8 mouse cellular contexts compared by ENCODE assay signal in genomic region chr10:108089375-108089981, GRCm38 (mm10).
DNase-seq lines count a peak whose midpoint lies in the region; ATAC-seq lines count a peak whose summit lies in the region.

No protein-coding gene starts in this region.

- H3K9ac ChIP-seq in intestine, embryonic 14.5 days (ENCODE audit: low read length): no peak overlapping the region
- H3K9ac ChIP-seq in intestine, embryonic 15.5 days: no peak overlapping the region
- no peak overlapping the region for H3K9ac ChIP-seq in limb, embryonic 13.5 days

- no peaks in the 10 kb centered on the region for H3K36me3 ChIP-seq in intestine, embryonic 14.5 days (ENCODE audit: control insufficient read depth, insufficient read depth, low read length)
- no peaks in the 10 kb centered on the region for H3K36me3 ChIP-seq in intestine, embryonic 15.5 days
- H3K36me3 ChIP-seq in limb, embryonic 13.5 days: no peaks in the 10 kb centered on the region

- WGBS in intestine, embryonic 14.5 days: 59% methylated on average over 8 of the region's 8 CpGs
- 53% methylated on average over 8 of the region's 8 CpGs for WGBS in intestine, embryonic 15.5 days
- 42% methylated on average over 8 of the region's 8 CpGs for WGBS in limb, embryonic 13.5 days

- no peaks in the 10 kb centered on the region for H3K9me3 ChIP-seq in intestine, embryonic 14.5 days (ENCODE audit: control insufficient read depth, low read length)
- H3K9me3 ChIP-seq in intestine, embryonic 15.5 days: no peaks in the 10 kb centered on the region
- no peaks in the 10 kb centered on the region for H3K9me3 ChIP-seq in limb, embryonic 13.5 days

- DNase-seq in intestine, embryonic 14.5 days (ENCODE audit: low spot score): no peak
- DNase-seq in NIH3T3 (ENCODE audit: low read depth): peak; percentile 34
- peak; percentile 30 to 51 for DNase-seq in heart, adult 9 months (ENCODE audit: low spot score in 2 of 2)
- DNase-seq in thymus, postnatal 10 days (ENCODE audit: low spot score in 2 of 2): no peak
- DNase-seq in right cerebral cortex, postnatal 25 days: no peak

- peak overlapping the region; percentile 58; the same call in 1 of the 2 replicates for H3K27ac ChIP-seq in intestine, embryonic 14.5 days (ENCODE audit: low read depth)
- H3K27ac ChIP-seq in intestine, embryonic 15.5 days: no peak overlapping the region
- H3K27ac ChIP-seq in limb, embryonic 13.5 days: no peak overlapping the region

- H3K4me1 ChIP-seq in intestine, embryonic 14.5 days (replicated peaks; ENCODE audit: control insufficient read depth, insufficient read depth, low read length): peaks cover 16% of the 10 kb centered on the region; the same call in 1 of the 2 replicates
- peaks cover 6% of the 10 kb centered on the region for H3K4me1 ChIP-seq in intestine, embryonic 15.5 days (replicated peaks)
- H3K4me1 ChIP-seq in limb, embryonic 13.5 days: peaks cover 12% of the 10 kb centered on the region

- no peak overlapping the region for H3K4me3 ChIP-seq in intestine, embryonic 14.5 days (ENCODE audit: low read depth, low read length)
- H3K4me3 ChIP-seq in intestine, embryonic 15.5 days (replicated peaks): no peak overlapping the region
- no peak overlapping the region for H3K4me3 ChIP-seq in limb, embryonic 13.5 days

- 0 out of 2 replicates have a peak, but pooled peaks have one; percentile 19 for ATAC-seq in intestine, embryonic 14.5 days (replicated peaks; ENCODE audit: low FRiP score, low TSS enrichment, low read depth)
- no peak; the same call in 1 of the 2 replicates for ATAC-seq in intestine, embryonic 15.5 days
- ATAC-seq in limb, embryonic 13.5 days (ENCODE audit: low FRiP score, low read depth): peak; percentile 15; the same call in 1 of the 2 replicates
- ATAC-seq in activated CD4-positive, CD25-positive, alpha-beta regulatory T cell, adult 4 months: no peak

- no peak overlapping the region for H3K4me2 ChIP-seq in intestine, embryonic 14.5 days (ENCODE audit: low read length)
- no peak overlapping the region for H3K4me2 ChIP-seq in intestine, embryonic 15.5 days (replicated peaks)
- H3K4me2 ChIP-seq in limb, embryonic 13.5 days (replicated peaks): no peak overlapping the region

- H3K27me3 ChIP-seq in intestine, embryonic 14.5 days (replicated peaks; ENCODE audit: control insufficient read depth, insufficient read depth, low read length): no peaks in the 10 kb centered on the region
- no peaks in the 10 kb centered on the region for H3K27me3 ChIP-seq in intestine, embryonic 15.5 days (replicated peaks)
- no peaks in the 10 kb centered on the region for H3K27me3 ChIP-seq in limb, embryonic 13.5 days

Comparison
In these comparisons a context has a peak if more than half of its experiments do, and no peak if none do; other contexts are left out.
1. ATAC-seq: peak in intestine, embryonic 14.5 days (single experiment) and limb, embryonic 13.5 days (single experiment); none in intestine, embryonic 15.5 days (single experiment) and activated CD4-positive, CD25-positive, alpha-beta regulatory T cell, adult 4 months (single experiment).
2. DNase-seq: peak in NIH3T3 (single experiment) and heart, adult 9 months (2 of 2); none in intestine, embryonic 14.5 days (single experiment), thymus, postnatal 10 days (0 of 2) and right cerebral cortex, postnatal 25 days (single experiment).